Mouse (Mus musculus): ENCODE data around the gene Atf7ip2. TPM values are rescaled to one million over a fixed set of nuclear protein-coding genes. Genes with fewer than 3 reads are reported as not detected.
"Not testable (repeated sequence)": the region's sequence is repeated elsewhere in the genome, so short reads cannot be mapped to it uniquely, and the experiment has no call there.

The Atf7ip2 gene
- polyA plus RNA-seq (2015; fragmentation: Nextera tagmentation; extraction: Ambion mirVana): 0.08 TPM in 1 of 2 replicates, not detected in the other

DNA sequence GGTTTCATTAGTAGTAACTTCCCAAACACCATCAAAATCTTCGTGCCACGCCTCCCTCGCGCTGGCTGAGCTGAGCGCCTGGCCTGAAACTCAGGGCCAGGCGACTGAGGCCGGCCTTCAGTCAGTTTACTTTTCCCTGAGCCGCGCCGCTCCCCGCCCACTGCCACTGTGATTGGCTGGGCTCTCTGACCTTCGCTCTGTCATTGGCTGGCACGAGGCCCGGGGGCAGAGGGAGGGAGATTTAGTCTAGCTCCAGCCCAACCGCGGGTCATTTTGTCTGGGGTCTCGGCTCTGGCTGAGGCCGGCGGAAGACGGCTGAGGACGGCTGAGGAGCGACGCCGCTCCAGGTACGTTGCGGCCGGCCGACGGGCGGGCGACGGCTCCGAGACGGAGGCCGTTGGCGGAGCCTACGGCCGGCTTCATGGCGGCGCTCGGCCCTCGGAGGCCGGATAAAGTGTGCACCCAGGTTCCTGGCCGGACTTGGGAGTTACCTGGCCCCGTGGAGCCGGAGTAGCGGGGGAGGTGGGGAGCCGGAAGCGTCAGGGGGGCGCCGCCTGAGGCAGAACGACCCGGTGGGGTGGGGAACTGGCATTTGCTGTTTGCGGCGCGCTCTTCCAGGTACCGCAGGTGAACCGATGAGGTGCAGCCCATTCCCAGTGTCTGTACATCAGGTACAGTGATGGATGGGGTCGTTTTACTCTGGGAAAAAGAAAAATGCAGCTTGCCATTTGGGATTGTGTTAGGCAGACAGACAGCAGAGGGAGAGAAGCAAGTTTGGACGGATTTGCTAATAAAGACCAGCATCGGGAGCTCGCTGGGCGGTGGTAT, at the start of gene Atf7ip2:
Gene Atf7ip2, plus strand, starts transcription at position 34 of the 828 bp plus-strand sequence.
- Histone ChIP-seq H3K36me3 (ENCODE audit: control insufficient read depth, insufficient read depth, low read length) (no peaks in the 10 kb centered on the region), H3K9ac (ENCODE audit: low read depth, low read length) (peak within 1 kb of the TSS; percentile 45), H3K4me3 (ENCODE audit: low read depth, low read length) (peak within 1 kb of the TSS; percentile 49), H3K4me1 (ENCODE audit: control insufficient read depth, insufficient read depth, low read length) (0 out of 2 replicates have a peak, but pooled peaks cover 4% of the 10 kb centered on the region), H3K27ac (ENCODE audit: low read length) (no peak within 1 kb of the TSS), H3K27me3 (ENCODE audit: control insufficient read depth, insufficient read depth, low read depth, low read length) (no peaks in the 10 kb centered on the region), H3K4me2 (ENCODE audit: low read length) (peak within 1 kb of the TSS; percentile 67), H3K9me3 (replicated peaks; ENCODE audit: control insufficient read depth, low read length, poor library complexity, severe bottlenecking) (peaks cover 3% of the 10 kb centered on the region; the same call in 1 of the 2 replicates)
- under 1% methylated on average over 63 of the region's 63 CpGs for WGBS
- ATAC-seq: peak; percentile 97

DNA sequence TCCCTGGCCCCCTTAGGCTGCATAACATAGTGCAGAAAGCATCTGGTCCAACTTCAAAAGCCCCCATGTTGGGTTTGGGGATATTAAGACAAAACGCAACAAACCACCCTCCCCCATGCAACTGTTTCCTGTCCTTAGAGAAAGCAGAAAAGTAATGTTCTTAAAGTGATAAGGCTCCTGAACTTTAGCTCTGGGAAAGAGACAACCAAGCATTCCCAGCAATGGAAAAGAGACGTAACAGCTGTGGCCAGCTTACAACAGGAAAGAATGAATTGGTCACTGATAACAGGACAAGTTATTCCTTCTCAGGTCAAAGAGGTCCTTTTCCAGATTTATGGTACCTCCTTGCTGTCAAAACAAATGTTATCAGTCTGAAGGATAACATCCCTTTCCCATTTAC, 49.3 kb upstream of the Atf7ip2 start:
- no peak for ATAC-seq
- H3K27ac ChIP-seq (ENCODE audit: low read length): no peak overlapping the region
- H3K36me3 ChIP-seq (ENCODE audit: control insufficient read depth, insufficient read depth, low read length): no peaks in the 10 kb centered on the region
- H3K27me3 ChIP-seq (ENCODE audit: control insufficient read depth, insufficient read depth, low read depth, low read length): no peaks in the 10 kb centered on the region
- WGBS: 86% methylated on average over 2 of the region's 2 CpGs
- no peak overlapping the region for H3K9ac ChIP-seq (ENCODE audit: low read depth, low read length)
- no peaks in the 10 kb centered on the region for H3K9me3 ChIP-seq (replicated peaks; ENCODE audit: control insufficient read depth, low read length, poor library complexity, severe bottlenecking)
- H3K4me3 ChIP-seq (ENCODE audit: low read depth, low read length): no peak overlapping the region
- no peak overlapping the region for H3K4me2 ChIP-seq (ENCODE audit: low read length)
- no peaks in the 10 kb centered on the region for H3K4me1 ChIP-seq (ENCODE audit: control insufficient read depth, insufficient read depth, low read length)

DNA sequence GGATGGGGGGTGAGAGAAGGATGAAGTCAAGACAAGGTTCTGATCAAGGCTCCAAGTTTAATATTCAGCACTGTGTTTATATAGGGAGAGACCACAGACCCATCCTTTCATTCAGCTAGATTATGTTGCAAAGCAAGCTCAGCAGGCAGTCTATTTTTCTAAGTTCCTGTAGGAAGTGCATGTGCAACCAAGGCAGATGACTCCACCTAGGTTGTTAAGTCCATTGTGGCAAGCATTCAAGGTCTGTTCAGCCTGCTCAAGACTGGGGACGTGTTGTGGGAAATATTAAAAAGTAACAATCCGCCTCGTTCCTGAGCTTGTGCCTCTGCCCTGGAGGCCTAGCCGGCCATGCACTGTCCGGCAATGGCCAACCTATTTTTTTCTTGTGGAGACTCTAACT, 45.1 kb upstream of the Atf7ip2 start:
- H3K27ac ChIP-seq (ENCODE audit: low read length): no peak overlapping the region
- H3K9me3 ChIP-seq (replicated peaks; ENCODE audit: control insufficient read depth, low read length, poor library complexity, severe bottlenecking): no peaks in the 10 kb centered on the region
- no peaks in the 10 kb centered on the region for H3K27me3 ChIP-seq (ENCODE audit: control insufficient read depth, insufficient read depth, low read depth, low read length)
- H3K4me1 ChIP-seq (ENCODE audit: control insufficient read depth, insufficient read depth, low read length): no peaks in the 10 kb centered on the region
- H3K9ac ChIP-seq (ENCODE audit: low read depth, low read length): no peak overlapping the region
- H3K4me2 ChIP-seq (ENCODE audit: low read length): no peak overlapping the region
- H3K36me3 ChIP-seq (ENCODE audit: control insufficient read depth, insufficient read depth, low read length): no peaks in the 10 kb centered on the region
- 92% methylated on average over 5 of the region's 5 CpGs for WGBS
- no peak overlapping the region for H3K4me3 ChIP-seq (ENCODE audit: low read depth, low read length)
- no peak for ATAC-seq

DNA sequence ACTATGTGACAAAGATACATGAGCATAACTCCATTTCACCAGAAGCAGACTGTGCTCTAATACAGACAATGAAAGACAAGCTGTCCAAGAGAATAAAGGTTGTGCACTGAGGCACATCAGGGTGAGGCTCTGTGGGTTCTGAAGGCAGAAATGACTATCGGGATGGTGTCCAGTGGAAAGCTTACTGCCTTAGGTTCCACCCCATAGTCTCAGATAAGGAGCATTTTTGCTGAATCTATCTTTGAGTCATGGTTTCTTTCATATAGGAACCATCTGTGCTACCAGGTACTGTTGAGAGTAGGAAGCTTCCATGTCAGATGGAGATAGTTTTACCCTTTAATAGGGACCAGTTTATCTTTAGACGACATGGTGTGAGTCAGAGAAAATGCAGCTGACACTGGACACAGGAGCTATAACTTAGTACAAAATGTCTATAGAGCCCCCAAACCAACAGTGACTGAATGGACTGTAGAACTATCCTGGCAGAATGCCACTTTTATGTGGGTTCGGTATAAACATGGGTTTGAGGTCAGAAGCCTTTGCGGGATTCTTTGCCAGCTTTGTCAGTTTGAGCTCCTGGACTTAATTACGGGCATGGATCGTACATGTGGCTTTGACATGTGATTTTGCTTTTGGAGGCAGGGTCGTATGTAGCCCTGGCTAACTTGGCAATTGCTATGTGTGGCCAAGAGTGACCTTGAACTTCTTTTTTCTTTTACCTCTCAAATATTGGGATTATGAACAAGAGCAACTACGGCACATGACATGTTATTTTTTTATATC, 23.2 kb upstream of the Atf7ip2 start:
- no peak overlapping the region for H3K27ac ChIP-seq (ENCODE audit: low read length)
- WGBS: 94% methylated on average over 8 of the region's 8 CpGs
- no peak for ATAC-seq
- H3K4me2 ChIP-seq (ENCODE audit: low read length): no peak overlapping the region
- H3K27me3 ChIP-seq (ENCODE audit: control insufficient read depth, insufficient read depth, low read depth, low read length): no peaks in the 10 kb centered on the region
- no peak overlapping the region for H3K9ac ChIP-seq (ENCODE audit: low read depth, low read length)
- H3K4me1 ChIP-seq (ENCODE audit: control insufficient read depth, insufficient read depth, low read length): no peaks in the 10 kb centered on the region
- no peaks in the 10 kb centered on the region for H3K36me3 ChIP-seq (ENCODE audit: control insufficient read depth, insufficient read depth, low read length)
- H3K4me3 ChIP-seq (ENCODE audit: low read depth, low read length): no peak overlapping the region
- 0 out of 2 replicates have a peak, but pooled peaks cover 2% of the 10 kb centered on the region for H3K9me3 ChIP-seq (replicated peaks; ENCODE audit: control insufficient read depth, low read length, poor library complexity, severe bottlenecking)

DNA sequence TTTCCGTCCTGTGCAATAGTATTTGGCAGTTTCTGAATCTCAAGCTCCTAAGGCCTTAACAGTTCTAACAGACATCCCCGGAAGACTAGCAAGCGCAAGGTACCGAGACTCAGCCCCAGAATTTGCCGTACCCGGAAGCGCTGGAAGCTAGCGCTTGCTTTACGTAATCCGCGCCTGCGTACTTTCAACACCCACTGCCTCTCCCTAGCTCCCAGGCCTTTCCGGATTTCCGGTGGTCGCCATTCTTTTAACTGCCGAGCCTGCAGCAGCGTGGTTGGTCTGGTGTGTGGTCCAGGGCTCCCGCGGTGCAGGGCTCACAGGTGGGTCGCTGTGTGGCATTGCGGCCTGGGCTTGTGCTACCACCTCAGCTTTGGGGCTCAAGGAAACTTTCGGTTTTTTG, 22.5 kb upstream of the Atf7ip2 start, which contains the start of gene Rpl39l:
Gene Rpl39l, plus strand, starts transcription at position 222 of the 400 bp plus-strand sequence.
- H3K4me2 ChIP-seq (ENCODE audit: low read length): no peak within 1 kb of the TSS
- WGBS: 88% methylated on average over 22 of the region's 22 CpGs
- no peak within 1 kb of the TSS for H3K4me3 ChIP-seq (ENCODE audit: low read depth, low read length)
- 0 out of 2 replicates have a peak, but pooled peaks cover 2% of the 10 kb centered on the region for H3K9me3 ChIP-seq (replicated peaks; ENCODE audit: control insufficient read depth, low read length, poor library complexity, severe bottlenecking)
- no peak for ATAC-seq
- H3K27me3 ChIP-seq (ENCODE audit: control insufficient read depth, insufficient read depth, low read depth, low read length): no peaks in the 10 kb centered on the region
- H3K4me1 ChIP-seq (ENCODE audit: control insufficient read depth, insufficient read depth, low read length): no peaks in the 10 kb centered on the region
- no peak within 1 kb of the TSS for H3K9ac ChIP-seq (ENCODE audit: low read depth, low read length)
- H3K27ac ChIP-seq (ENCODE audit: low read length): no peak within 1 kb of the TSS
- H3K36me3 ChIP-seq (ENCODE audit: control insufficient read depth, insufficient read depth, low read length): no peaks in the 10 kb centered on the region

DNA sequence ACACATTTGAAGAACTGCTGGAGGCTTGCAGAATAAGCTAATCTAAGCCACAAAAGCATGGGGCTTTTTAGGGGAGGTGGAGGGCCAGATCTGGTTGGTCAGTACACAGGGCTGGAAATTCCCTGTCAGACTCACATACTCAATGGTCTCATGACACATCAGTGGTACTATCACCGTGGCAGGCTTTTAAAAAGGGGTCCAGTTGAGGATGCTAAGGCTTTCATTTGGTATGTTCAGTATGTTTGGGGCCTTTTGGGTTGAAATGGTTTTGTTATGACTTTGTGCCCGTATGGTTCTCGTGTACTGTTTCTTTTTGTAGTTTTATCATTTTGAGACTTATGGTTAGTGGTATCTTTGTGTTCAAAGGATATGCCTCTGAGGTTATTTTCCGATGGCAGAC, 21.2 kb upstream of the Atf7ip2 start:
- no peak overlapping the region for H3K4me2 ChIP-seq (ENCODE audit: low read length)
- H3K36me3 ChIP-seq (ENCODE audit: control insufficient read depth, insufficient read depth, low read length): no peaks in the 10 kb centered on the region
- WGBS: 90% methylated on average over 4 of the region's 4 CpGs
- H3K9me3 ChIP-seq (replicated peaks; ENCODE audit: control insufficient read depth, low read length, poor library complexity, severe bottlenecking): 0 out of 2 replicates have a peak, but pooled peaks cover 2% of the 10 kb centered on the region
- H3K27me3 ChIP-seq (ENCODE audit: control insufficient read depth, insufficient read depth, low read depth, low read length): no peaks in the 10 kb centered on the region
- H3K4me1 ChIP-seq (ENCODE audit: control insufficient read depth, insufficient read depth, low read length): no peaks in the 10 kb centered on the region
- no peak for ATAC-seq
- no peak overlapping the region for H3K9ac ChIP-seq (ENCODE audit: low read depth, low read length)
- no peak overlapping the region for H3K4me3 ChIP-seq (ENCODE audit: low read depth, low read length)
- H3K27ac ChIP-seq (ENCODE audit: low read length): no peak overlapping the region

DNA sequence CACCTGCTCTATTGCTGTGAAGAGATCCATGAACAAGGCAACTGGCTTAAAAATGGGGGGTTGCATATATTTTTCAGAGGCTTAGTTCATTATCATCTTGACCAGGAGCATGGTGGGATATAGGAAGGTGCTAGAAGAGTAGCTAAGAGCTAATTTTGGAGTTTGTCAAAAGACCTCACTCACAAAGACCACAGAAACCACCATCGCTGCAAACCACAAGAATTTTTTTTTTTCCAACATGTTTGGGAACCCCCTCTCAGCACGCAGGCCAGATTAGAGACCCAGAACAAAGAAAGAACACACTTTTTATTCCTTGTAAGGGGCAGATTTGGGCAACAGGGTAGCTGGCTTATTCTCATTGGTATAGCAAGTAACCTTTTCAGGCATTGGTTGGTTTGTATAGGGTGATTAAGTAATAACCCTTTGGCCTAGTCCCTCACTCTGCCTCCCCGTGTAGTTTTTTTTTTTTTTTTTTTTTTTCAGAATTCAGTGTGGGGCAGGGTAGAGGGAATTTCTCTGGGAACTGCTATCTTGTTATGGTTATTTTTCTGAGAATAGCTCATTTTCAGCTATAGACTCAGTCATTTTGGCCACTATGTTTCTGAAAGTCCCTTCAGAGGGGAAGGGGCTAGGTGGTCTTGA, 20.2 kb upstream of the Atf7ip2 start:
- Histone ChIP-seq H3K27me3 (ENCODE audit: control insufficient read depth, insufficient read depth, low read depth, low read length) (no peaks in the 10 kb centered on the region), H3K4me3 (ENCODE audit: low read depth, low read length) (no peak overlapping the region), H3K27ac (ENCODE audit: low read length) (no peak overlapping the region), H3K9me3 (replicated peaks; ENCODE audit: control insufficient read depth, low read length, poor library complexity, severe bottlenecking) (peaks cover 2% of the 10 kb centered on the region; the same call in 1 of the 2 replicates), H3K9ac (ENCODE audit: low read depth, low read length) (no peak overlapping the region), H3K4me2 (ENCODE audit: low read length) (no peak overlapping the region), H3K4me1 (ENCODE audit: control insufficient read depth, insufficient read depth, low read length) (no peaks in the 10 kb centered on the region), H3K36me3 (ENCODE audit: control insufficient read depth, insufficient read depth, low read length) (no peaks in the 10 kb centered on the region)
- WGBS: 90% methylated on average over 3 of the region's 3 CpGs
- ATAC-seq: no peak

DNA sequence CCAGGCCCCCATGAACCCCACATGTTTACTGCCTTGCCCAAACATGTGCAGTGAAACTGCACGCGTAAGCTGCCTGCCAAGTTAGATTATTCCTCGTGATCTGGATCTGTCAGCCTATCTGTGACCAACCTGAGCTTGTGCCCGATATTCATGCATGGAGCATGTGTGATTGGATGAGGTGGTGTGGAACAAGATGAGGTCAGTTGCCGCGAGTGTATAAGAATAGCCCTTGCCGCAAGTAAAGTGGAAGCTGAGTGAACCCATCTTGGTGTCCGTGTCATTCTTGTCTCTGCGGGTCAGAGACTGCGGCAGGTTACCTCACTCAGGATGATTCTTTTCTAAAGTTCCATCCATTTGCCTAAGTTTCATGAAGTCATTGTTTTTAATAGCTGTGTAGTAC, 5.1 kb upstream of the Atf7ip2 start:
- not testable (repeated sequence) for H3K4me2 ChIP-seq (ENCODE audit: low read length); H3K4me1 ChIP-seq (ENCODE audit: control insufficient read depth, insufficient read depth, low read length)

More for the DNA sequence above, 5.1 kb upstream of the Atf7ip2 start:
- H3K27ac ChIP-seq (ENCODE audit: low read length); H3K4me3 ChIP-seq (ENCODE audit: low read depth, low read length); ATAC-seq; H3K36me3 ChIP-seq (ENCODE audit: control insufficient read depth, insufficient read depth, low read length); H3K9ac ChIP-seq (ENCODE audit: low read depth, low read length); H3K27me3 ChIP-seq (ENCODE audit: control insufficient read depth, insufficient read depth, low read depth, low read length): not testable (repeated sequence)
- WGBS: 97% methylated on average over 10 of the region's 10 CpGs
- H3K9me3 ChIP-seq (replicated peaks; ENCODE audit: control insufficient read depth, low read length, poor library complexity, severe bottlenecking): peaks cover 13% of the 10 kb centered on the region; the same call in 1 of the 2 replicates
